Mouse (Mus musculus): ENCODE data around the gene Hist1h2ad. TPM values are rescaled to one million over a fixed set of nuclear protein-coding genes. Genes with fewer than 3 reads are reported as not detected.
"Not testable (repeated sequence)": the region's sequence is repeated elsewhere in the genome, so short reads cannot be mapped to it uniquely, and the experiment has no call there.

The Hist1h2ad gene
- polyA plus RNA-seq, 1 experiment from 2014 or later: 3.0 TPM

DNA sequence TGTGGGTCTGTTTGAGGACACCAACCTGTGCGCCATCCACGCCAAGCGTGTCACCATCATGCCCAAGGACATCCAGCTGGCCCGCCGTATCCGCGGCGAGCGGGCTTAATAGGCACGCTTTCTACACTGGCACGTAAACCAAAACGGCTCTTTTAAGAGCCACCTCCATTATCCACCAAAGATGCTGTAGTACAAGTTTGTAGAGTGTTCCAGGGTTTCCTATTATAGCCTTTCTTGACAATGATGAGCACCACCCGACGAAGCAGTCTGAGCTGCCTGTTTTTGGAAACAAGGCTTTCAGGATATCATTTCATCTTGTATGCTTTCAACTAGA lies 29.4 kb upstream of the Hist1h2ad start:
- H3K36me3 ChIP-seq; H3K27me3 ChIP-seq; H3K9me3 ChIP-seq; ATAC-seq (ENCODE audit: low FRiP score, low read depth); H3K4me1 ChIP-seq: not testable (repeated sequence)
- 0% methylated on average over 12 of the region's 14 CpGs for WGBS
- H3K27ac ChIP-seq: peak overlapping the region; percentile 90; the same call in 1 of the 2 replicates
- H3K9ac ChIP-seq: peak overlapping the region; percentile 65
- H3K4me3 ChIP-seq: peak overlapping the region; percentile 52
- H3K4me2 ChIP-seq (replicated peaks): peak overlapping the region; percentile 73

DNA sequence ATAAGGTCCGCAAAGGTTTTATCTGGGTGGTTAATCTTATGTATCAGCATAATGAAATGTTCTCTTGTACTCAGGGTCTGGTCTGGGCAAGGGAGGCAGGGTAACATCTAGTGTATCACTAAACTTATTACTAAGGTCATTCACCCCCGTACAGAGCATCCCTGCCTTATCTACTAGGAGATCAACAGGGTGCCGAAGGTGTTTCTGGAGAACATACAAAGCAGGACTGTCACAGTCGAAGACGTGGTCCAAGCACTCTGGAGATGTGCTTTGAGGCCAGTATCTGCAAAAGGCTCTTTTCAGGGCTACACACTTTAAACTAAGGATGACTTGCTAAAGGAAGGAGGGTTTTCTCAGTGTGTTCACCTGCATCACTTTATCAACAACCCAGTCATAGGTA lies 27.5 kb upstream of the Hist1h2ad start:
- no peak for ATAC-seq (ENCODE audit: low FRiP score, low read depth)
- Histone ChIP-seq H3K36me3 (no peaks in the 10 kb centered on the region), H3K27me3 (no peaks in the 10 kb centered on the region), H3K4me2 (replicated peaks) (no peak overlapping the region), H3K9ac (no peak overlapping the region), H3K4me3 (no peak overlapping the region), H3K9me3 (no peaks in the 10 kb centered on the region), H3K4me1 (peaks cover 13% of the 10 kb centered on the region), H3K27ac (no peak overlapping the region)
- 81% methylated on average over 5 of the region's 5 CpGs for WGBS

DNA sequence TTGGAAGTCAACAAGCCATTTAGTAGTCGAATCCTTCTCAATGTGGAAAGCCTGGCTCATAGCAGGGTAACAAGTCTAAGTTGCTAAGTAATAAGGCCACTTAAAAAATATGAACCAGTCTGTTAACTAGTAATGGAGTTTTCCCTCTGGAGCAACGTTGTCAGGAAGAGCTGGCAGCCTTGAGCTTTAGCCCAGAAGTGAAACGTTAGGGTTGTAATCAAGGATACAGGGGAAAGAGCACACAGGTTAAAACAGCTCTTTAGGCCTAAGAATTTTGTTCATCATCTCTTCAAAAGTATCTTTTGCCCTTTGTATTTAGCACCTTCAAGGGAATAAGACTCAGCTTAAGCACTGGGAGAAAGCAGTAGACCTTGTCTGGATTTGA lies 23.4 kb upstream of the Hist1h2ad start:
- peaks cover 17% of the 10 kb centered on the region for H3K4me1 ChIP-seq
- H3K27me3 ChIP-seq: no peaks in the 10 kb centered on the region
- no peak for ATAC-seq (ENCODE audit: low FRiP score, low read depth)
- peak overlapping the region; percentile 71 for H3K9ac ChIP-seq
- no peaks in the 10 kb centered on the region for H3K36me3 ChIP-seq
- H3K4me3 ChIP-seq: peak overlapping the region; percentile 49
- peak overlapping the region; percentile 94 for H3K27ac ChIP-seq
- peak overlapping the region; percentile 68 for H3K4me2 ChIP-seq (replicated peaks)
- 2% methylated on average over 3 of the region's 3 CpGs for WGBS
- no peaks in the 10 kb centered on the region for H3K9me3 ChIP-seq

DNA sequence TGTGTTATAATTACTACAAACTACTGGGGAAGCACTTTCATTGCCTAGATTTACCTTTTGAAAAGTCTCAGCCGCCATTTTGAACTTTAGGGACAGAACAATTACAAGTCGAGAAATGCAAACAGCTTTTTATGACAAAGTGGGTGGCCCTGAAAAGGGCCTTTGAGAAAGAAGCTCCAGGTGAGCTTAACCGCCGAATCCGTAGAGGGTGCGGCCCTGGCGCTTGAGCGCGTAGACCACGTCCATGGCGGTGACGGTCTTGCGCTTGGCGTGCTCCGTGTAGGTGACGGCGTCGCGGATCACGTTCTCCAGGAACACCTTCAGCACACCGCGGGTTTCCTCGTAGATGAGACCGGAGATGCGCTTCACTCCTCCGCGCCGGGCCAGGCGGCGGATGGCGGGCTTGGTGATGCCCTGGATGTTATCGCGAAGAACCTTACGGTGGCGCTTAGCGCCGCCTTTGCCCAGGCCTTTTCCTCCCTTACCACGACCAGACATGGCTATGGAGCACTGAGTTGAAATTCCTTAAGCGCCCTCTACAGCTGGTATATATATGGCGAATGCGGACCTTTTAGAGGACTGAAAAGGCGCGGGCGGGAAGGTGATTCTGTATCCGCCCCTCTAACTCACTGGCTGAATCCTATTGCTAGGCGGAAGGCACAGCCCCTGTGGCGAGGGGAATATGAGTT lies 22.9 kb upstream of the Hist1h2ad start, which contains the start of gene Hist1h4f:
Gene Hist1h4f (minus strand): TSS at position 503 of the 689 bp plus-strand sequence.
- Histone ChIP-seq H3K4me3 (peak within 1 kb of the TSS; percentile 49), H3K4me2 (replicated peaks) (peak within 1 kb of the TSS; percentile 68), H3K9ac (peak within 1 kb of the TSS; percentile 71), H3K4me1 (peaks cover 15% of the 10 kb centered on the region), H3K27ac (peak within 1 kb of the TSS; percentile 94)
- not testable (repeated sequence) for H3K36me3 ChIP-seq, H3K27me3 ChIP-seq, H3K9me3 ChIP-seq
- under 1% methylated on average over 47 of the region's 47 CpGs for WGBS
- ATAC-seq (ENCODE audit: low FRiP score, low read depth): peak; percentile 82

DNA sequence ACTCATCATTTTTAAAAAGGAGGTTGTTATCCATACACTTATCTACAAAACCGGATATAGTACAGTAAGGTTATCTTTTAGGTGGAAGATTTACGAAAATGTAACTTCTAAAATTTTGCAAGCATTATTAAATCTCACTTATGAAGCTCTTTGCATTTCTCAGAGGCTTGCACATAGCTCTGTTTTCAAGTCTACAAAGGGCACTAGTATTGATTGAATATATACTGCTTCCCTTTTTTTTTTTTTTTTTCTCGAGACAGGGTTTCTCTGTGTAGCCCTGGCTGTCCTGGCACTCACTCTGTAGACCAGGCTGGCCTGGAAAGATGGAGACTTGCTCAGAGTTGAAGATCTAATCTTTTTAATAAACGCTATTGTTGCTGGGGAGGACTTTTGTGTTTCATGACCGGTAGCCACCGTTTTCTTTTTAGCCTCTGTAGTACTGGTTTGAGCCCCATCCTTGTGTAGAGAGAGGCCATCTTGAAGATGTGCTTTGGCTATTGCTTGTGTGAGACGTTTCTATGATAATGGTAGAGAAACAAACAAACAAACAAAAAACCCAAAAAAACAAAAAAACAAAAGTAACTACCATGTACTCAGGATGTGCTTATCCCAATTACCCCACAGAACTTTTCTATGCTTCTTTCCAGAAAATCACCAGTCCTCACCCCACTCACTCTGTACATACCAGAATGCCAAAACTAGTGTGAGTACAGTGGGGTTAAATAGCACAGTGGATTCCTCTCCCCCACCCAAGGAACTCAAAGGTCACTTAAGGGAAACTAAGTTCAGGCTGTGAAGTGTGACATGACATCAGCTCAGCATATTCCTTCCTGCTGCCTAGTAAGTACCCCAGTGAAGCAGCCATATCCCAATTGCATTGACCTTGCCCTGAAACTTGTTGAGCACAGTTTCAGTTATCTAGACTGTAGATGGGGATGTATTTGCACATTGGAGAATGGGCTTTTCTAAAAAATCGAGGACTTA lies 22.0 kb upstream of the Hist1h2ad start:
- H3K36me3 ChIP-seq: no peaks in the 10 kb centered on the region
- H3K9me3 ChIP-seq: no peaks in the 10 kb centered on the region
- H3K27ac ChIP-seq: peak overlapping the region; percentile 94
- ATAC-seq (ENCODE audit: low FRiP score, low read depth): no peak
- peak overlapping the region; percentile 68 for H3K4me2 ChIP-seq (replicated peaks)
- peaks cover 19% of the 10 kb centered on the region for H3K4me1 ChIP-seq
- 60% methylated on average over 8 of the region's 8 CpGs for WGBS
- H3K4me3 ChIP-seq: peak overlapping the region; percentile 49
- H3K9ac ChIP-seq: 0 out of 2 replicates have a peak overlapping the region, but pooled peaks have one; percentile 31
- no peaks in the 10 kb centered on the region for H3K27me3 ChIP-seq

DNA sequence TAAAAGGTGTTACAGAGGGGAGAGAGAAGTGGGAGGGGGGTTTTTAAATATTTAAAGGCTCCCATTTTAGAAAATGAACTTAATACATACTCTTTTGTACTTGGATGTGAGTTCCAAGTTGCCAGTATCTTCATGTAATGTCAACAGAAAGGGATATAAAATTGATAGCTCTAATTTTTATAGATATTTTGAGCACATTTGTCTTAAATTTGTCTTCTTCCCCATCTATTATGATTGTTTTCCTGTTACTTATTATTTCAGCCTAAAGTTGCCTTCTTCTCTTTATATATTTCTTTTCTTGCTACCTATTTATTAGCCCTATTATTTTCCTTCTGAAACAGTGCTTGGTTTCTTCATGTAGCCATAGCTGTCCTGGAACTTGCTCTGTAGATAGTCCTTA lies 21.2 kb upstream of the Hist1h2ad start, which contains the start of gene Hist1h1d:
Gene Hist1h1d (plus strand): TSS at position 301 of the 400 bp plus-strand sequence.
- H3K27ac ChIP-seq: peak within 1 kb of the TSS; percentile 99
- ATAC-seq (ENCODE audit: low FRiP score, low read depth): no peak
- peaks cover 19% of the 10 kb centered on the region for H3K4me1 ChIP-seq
- H3K9me3 ChIP-seq: no peaks in the 10 kb centered on the region
- no peaks in the 10 kb centered on the region for H3K27me3 ChIP-seq
- H3K4me2 ChIP-seq (replicated peaks): peak within 1 kb of the TSS; percentile 89
- 0 out of 2 replicates have a peak within 1 kb of the TSS, but pooled peaks have one; percentile 31 for H3K9ac ChIP-seq
- H3K4me3 ChIP-seq: 0 out of 2 replicates have a peak within 1 kb of the TSS, but pooled peaks have one; percentile 49
- no peaks in the 10 kb centered on the region for H3K36me3 ChIP-seq

DNA sequence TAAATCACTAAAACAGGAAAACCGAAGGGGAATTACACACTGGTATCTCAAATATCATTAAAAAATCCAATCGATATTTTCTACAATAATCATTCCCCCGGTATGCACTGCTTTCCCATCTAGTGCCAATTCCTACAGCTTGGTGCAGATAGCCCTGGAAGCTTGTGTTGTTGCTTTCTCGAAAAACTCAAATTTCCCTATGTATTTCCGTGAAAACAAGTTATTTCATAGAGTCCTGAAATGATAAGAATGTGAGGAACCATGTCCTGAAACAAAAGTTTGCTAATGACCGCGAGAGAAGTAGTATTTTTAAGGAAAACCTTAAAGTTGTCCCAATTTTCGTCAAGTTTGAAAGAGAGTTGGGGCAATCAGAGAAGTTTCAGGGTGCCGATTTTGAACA lies 19.8 kb upstream of the Hist1h2ad start:
- Histone ChIP-seq H3K4me2 (replicated peaks) (peak overlapping the region; percentile 89), H3K9me3 (no peaks in the 10 kb centered on the region), H3K4me1 (peaks cover 19% of the 10 kb centered on the region), H3K36me3 (no peaks in the 10 kb centered on the region), H3K9ac (peak overlapping the region; percentile 85), H3K27me3 (no peaks in the 10 kb centered on the region), H3K27ac (peak overlapping the region; percentile 99), H3K4me3 (peak overlapping the region; percentile 61)
- no peak for ATAC-seq (ENCODE audit: low FRiP score, low read depth)
- WGBS: 20% methylated on average over 9 of the region's 9 CpGs

DNA sequence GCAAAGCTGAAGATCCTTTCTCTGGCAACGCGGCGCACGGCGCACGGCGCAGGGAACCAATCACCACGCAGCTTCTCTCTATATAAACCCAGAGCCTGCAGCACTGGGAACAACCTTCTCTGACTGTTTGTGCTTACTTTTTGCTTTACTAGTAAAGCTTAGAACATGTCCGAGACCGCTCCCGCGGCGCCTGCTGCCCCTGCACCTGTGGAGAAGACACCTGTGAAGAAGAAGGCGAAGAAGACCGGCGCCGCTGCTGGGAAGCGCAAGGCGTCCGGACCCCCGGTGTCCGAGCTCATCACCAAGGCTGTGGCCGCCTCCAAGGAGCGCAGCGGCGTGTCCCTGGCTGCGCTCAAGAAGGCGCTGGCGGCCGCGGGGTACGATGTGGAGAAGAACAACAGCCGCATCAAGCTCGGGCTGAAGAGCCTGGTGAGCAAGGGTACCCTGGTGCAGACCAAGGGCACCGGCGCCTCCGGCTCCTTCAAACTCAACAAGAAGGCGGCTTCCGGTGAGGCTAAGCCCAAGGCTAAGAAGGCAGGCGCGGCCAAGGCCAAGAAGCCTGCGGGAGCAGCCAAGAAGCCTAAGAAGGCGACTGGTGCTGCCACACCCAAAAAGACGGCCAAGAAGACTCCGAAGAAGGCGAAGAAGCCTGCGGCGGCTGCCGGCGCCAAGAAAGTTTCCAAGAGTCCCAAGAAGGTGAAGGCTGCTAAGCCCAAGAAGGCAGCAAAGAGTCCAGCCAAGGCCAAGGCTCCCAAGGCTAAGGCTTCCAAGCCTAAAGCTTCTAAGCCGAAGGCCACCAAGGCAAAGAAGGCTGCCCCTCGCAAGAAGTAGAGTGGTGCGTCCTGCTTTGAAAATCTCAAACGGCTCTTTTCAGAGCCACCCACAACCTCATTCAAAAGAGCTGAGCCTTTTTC lies 19.0 kb upstream of the Hist1h2ad start:
- H3K9me3 ChIP-seq: no peaks in the 10 kb centered on the region
- peaks cover 19% of the 10 kb centered on the region for H3K4me1 ChIP-seq
- no peaks in the 10 kb centered on the region for H3K27me3 ChIP-seq
- H3K4me3 ChIP-seq: peak overlapping the region; percentile 61
- H3K27ac ChIP-seq: peak overlapping the region; percentile 99
- peak; percentile 91 for ATAC-seq (ENCODE audit: low FRiP score, low read depth)
- WGBS: under 1% methylated on average over 54 of the region's 54 CpGs
- peak overlapping the region; percentile 85 for H3K9ac ChIP-seq
- no peaks in the 10 kb centered on the region for H3K36me3 ChIP-seq
- peak overlapping the region; percentile 89 for H3K4me2 ChIP-seq (replicated peaks)

DNA sequence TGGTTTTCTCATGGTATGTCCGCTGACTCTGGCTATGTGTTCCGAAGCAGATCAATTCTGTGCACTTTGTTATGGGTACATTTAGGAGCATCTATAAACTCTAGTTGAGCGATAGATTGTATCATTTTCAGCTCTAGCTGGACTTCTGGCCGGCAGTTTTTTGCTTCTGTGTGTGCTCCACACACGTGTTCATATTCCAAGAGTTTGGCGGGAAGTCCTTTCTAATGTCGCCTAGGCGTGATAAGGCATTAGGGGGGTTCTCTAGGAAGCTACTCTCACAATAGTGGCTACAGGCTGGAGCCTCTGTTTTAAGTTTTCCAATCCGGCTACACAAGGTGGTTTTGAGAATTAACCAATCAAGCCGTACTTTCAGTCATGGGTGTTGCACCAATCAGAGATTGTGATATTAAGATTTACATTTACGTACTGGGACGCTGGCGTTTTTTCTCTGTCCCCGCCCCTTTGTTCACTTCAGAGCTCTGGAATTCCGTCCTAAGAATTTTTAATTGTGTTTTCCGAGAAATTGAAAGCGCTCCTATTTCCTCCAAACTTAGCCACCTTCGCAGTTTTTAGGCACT lies 18.3 kb upstream of the Hist1h2ad start:
- ATAC-seq (ENCODE audit: low FRiP score, low read depth): peak; percentile 79
- under 1% methylated on average over 18 of the region's 18 CpGs for WGBS

DNA sequence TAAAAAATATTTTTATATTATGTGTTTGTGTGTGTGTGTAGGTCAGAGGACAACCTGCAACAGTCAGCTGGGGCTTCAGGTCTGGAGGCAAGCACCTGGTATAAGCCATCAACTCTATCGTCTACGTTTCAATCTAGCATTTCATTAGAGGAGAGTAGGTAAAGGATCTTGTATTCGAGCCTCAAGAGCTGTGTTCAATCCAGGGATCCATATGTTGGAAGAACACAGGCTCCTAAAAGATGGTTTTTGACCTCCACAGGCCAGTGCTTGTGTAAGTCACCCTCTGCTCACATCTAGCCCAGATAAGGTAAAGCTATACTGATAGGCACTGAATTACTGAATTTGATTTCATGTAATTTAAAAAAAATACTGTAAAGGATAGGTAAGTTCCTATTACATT lies 17.3 kb upstream of the Hist1h2ad start:
- H3K9ac ChIP-seq: no peak overlapping the region
- peak overlapping the region; percentile 89 for H3K4me2 ChIP-seq (replicated peaks)
- no peak for ATAC-seq (ENCODE audit: low FRiP score, low read depth)
- no peaks in the 10 kb centered on the region for H3K36me3 ChIP-seq
- H3K4me1 ChIP-seq: peaks cover 12% of the 10 kb centered on the region
- H3K27ac ChIP-seq: peak overlapping the region; percentile 29
- 72% methylated on average over 3 of the region's 3 CpGs for WGBS
- no peak overlapping the region for H3K4me3 ChIP-seq
- no peaks in the 10 kb centered on the region for H3K27me3 ChIP-seq
- no peaks in the 10 kb centered on the region for H3K9me3 ChIP-seq

More for the DNA sequence above, 18.3 kb upstream of the Hist1h2ad start:
- Histone ChIP-seq H3K9me3 (no peaks in the 10 kb centered on the region), H3K27me3 (no peaks in the 10 kb centered on the region), H3K27ac (peak overlapping the region; percentile 99), H3K9ac (peak overlapping the region; percentile 85), H3K4me3 (peak overlapping the region; percentile 61), H3K4me1 (peaks cover 13% of the 10 kb centered on the region), H3K36me3 (no peaks in the 10 kb centered on the region), H3K4me2 (replicated peaks) (peak overlapping the region; percentile 89)

DNA sequence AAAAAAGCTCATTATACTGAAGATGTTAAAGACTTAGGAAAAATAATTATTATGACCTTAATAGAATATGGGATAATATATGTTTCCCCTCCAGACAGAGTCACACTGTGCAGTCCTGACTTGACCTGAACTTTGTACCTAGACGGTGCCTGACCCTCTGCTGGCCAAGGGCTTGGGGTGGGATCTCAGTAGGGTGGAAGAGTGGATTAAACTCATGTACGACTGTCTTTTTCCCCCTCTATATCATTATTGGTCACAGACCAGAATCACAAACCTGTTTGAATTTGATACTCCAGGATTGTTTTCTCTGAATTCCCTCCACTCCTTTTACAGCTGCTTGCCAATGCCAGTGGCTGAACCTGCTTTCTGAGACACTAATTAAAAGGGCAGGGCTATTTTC lies 13.5 kb upstream of the Hist1h2ad start:
- 29% methylated on average over 2 of the region's 2 CpGs for WGBS

More for the DNA sequence above, 13.5 kb upstream of the Hist1h2ad start:
- not testable (repeated sequence) for H3K36me3 ChIP-seq; ATAC-seq (ENCODE audit: low FRiP score, low read depth); H3K9me3 ChIP-seq; H3K27me3 ChIP-seq; H3K9ac ChIP-seq; H3K4me1 ChIP-seq
- Histone ChIP-seq H3K4me3 (peak overlapping the region; percentile 12), H3K27ac (peak overlapping the region; percentile 52; the same call in 1 of the 2 replicates), H3K4me2 (replicated peaks) (peak overlapping the region; percentile 48)
